Mouse (Mus musculus): ENCODE results near the gene Gm9918.

DNA sequence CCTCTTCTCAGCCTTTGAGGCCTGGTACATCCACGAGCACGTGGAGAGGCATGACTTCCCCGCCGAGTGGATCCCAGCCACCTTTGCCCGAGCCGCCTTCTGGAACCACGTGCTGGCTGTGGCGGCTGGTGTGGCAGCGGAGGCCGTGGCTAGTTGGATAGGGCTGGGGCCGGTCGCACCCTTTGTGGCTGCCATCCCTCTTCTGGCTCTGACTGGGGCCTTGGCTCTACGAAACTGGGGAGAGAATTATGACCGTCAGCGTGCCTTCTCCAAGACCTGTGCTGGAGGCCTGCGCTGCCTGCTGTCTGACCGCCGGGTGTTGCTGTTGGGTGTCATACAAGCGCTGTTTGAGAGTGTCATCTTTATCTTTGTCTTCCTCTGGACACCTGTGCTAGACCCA lies 10.3 kb downstream of the Gm9918 start:
- no peak for TF ChIP-seq POLR2A (IDR thresholded peaks at IDR 0.05; ENCODE audit: borderline replicate concordance, extremely low read depth, insufficient read depth, insufficient read length, poor library complexity, severe bottlenecking)
- TF ChIP-seq CTCF (IDR thresholded peaks at IDR 0.05; ENCODE audit: borderline replicate concordance, extremely low read depth, insufficient read depth, insufficient read length), result no peak

Data from brain, embryonic 14.5 days (tissue).